Mouse (Mus musculus) C2C12 (cell line): ENCODE measurements around the gene Suco.

Experiments
- CEBPB ChIP-seq: IDR thresholded peaks from one replicate; pipeline ENCODE4 v1.6.1; 2011; ENCODE audit warnings: low read depth, mild to moderate bottlenecking, control low read depth, moderate library complexity
- USF1 ChIP-seq: IDR thresholded peaks from one replicate; pipeline ENCODE4 v1.6.1; 2011; ENCODE audit warnings: low read depth, mild to moderate bottlenecking, control low read depth, moderate library complexity

- TF ChIP-seq USF1 (no peak), CEBPB (no peak)
Observed at GRCm38 (mm10) chr1:161808980-161809379, 67.5 kb downstream of the Suco start.
